Mouse (Mus musculus) natural killer cell, adult 2 months (primary cell): ENCODE results near the gene Rpp40.

ENCODE experiments used
- DNase-seq, 2 experiments: peaks; one replicate each; pipeline ENCODE4 v3.0.0; 2022; ENCODE audit warnings: low spot score in 2 of 2

The Rpp40 gene

GRCm38 (mm10) chr13:35851581-35851980 is 54.6 kb downstream of the Rpp40 start:
- no peak for DNase-seq

- DNase-seq: no peak
Observed at GRCm38 (mm10) chr13:35848694-35849093, 57.5 kb downstream of the Rpp40 start.

GRCm38 (mm10) chr13:35845306-35845705 is 60.9 kb downstream of the Rpp40 start:
- DNase-seq: no peak
